11 mouse cellular contexts compared by ENCODE assay signal in the genomic region with DNA sequence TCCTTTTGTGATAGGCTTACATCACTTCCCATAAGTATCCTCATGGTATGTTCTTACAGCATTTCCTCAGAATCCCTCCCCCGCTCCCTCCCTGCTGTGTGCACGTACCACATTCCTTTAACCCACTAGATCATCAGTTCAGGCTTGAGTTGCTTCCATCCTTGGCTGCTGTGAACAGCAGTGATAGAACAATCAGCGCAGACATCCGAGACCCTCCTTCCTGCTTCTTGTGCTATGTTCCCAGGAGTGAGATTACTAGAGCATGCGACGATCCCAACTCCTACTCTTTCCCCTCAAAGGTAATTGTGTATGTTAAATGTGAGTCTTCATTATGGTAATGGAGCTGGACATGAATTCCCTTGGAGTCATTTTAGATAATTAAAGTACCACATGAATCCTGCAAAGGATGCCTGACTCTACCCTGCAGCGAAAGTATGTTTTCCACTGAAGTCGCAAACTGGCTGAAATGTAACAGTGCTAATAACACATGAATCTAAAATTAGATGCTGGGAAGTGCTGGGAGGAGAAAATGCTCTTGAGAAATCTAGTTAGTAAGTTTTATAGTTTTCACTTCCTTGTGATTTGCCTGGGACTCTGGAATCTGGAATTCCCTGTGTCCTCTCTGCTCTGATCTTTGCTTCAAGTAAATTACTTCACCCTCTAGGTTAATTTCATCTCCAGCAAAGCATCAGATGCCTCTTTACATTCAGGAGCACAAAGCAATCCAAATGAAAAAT. TPM values are rescaled to one million over a fixed set of nuclear protein-coding genes. Genes with fewer than 3 reads are reported as not detected.
A peak's percentile ranks its signal among the peaks of the same experiment; 100 is the strongest.
DNase-seq lines count a peak whose midpoint lies in the region; ATAC-seq and TF ChIP-seq lines count a peak whose summit lies in the region.
"Had no signal": no experiment of that assay in that cellular context is flagged by ENCODE, and none has a peak within 500 bp of the region (broad histone marks: within the 10 kb centered on the region; RNA-seq: fewer than 3 reads in every experiment).

No protein-coding gene starts in this region.

- peak overlapping the region; percentile 36 for H3K4me2 ChIP-seq in heart, embryonic 15.5 days
- H3K4me2 ChIP-seq in neural tube, embryonic 11.5 days (ENCODE audit: low read depth), result no peak overlapping the region
- H3K4me2 ChIP-seq in limb, embryonic 14.5 days (replicated peaks; ENCODE audit: low read depth, low read length, severe bottlenecking), result no peak overlapping the region

- TF ChIP-seq POLR2A in limb, embryonic 14.5 days (IDR thresholded peaks at IDR 0.05; ENCODE audit: borderline replicate concordance, extremely low read depth, insufficient read depth, insufficient read length), result no peak

- H3K36me3 ChIP-seq in heart, embryonic 15.5 days, result no peaks in the 10 kb centered on the region
- H3K36me3 ChIP-seq in neural tube, embryonic 11.5 days (ENCODE audit: control insufficient read depth, insufficient read depth, low read length), result no peaks in the 10 kb centered on the region
- no peaks in the 10 kb centered on the region for H3K36me3 ChIP-seq in limb, embryonic 14.5 days (ENCODE audit: control insufficient read depth, insufficient read depth, low read length)

- WGBS in heart, embryonic 15.5 days, result 36% methylated on average over 8 of the region's 8 CpGs
- WGBS in neural tube, embryonic 11.5 days, result 57% methylated on average over 8 of the region's 8 CpGs
- WGBS in limb, embryonic 14.5 days, result 46% methylated on average over 8 of the region's 8 CpGs

- peak overlapping the region; percentile 74 for H3K27ac ChIP-seq in heart, embryonic 15.5 days
- no peak overlapping the region for H3K27ac ChIP-seq in neural tube, embryonic 11.5 days (ENCODE audit: low read depth, low read length)
- no peak overlapping the region for H3K27ac ChIP-seq in limb, embryonic 14.5 days (replicated peaks; ENCODE audit: low read depth, low read length)
- H3K27ac ChIP-seq: left cerebral cortex, adult 2 months had no signal

- peaks cover 26% of the 10 kb centered on the region for H3K4me1 ChIP-seq in heart, embryonic 15.5 days (replicated peaks)
- H3K4me1 ChIP-seq in neural tube, embryonic 11.5 days (ENCODE audit: control insufficient read depth, insufficient read depth, low read length), result no peaks in the 10 kb centered on the region
- 0 out of 2 replicates have a peak, but pooled peaks cover 2% of the 10 kb centered on the region for H3K4me1 ChIP-seq in limb, embryonic 14.5 days (ENCODE audit: control insufficient read depth, insufficient read depth, low read length)

- H3K4me3 ChIP-seq in heart, embryonic 15.5 days, result 0 out of 2 replicates have a peak overlapping the region, but pooled peaks have one; percentile 3
- no peak overlapping the region for H3K4me3 ChIP-seq in neural tube, embryonic 11.5 days (ENCODE audit: low read depth, low read length)
- no peak overlapping the region for H3K4me3 ChIP-seq in limb, embryonic 14.5 days (replicated peaks; ENCODE audit: low read length)
- H3K4me3 ChIP-seq: left cerebral cortex, adult 2 months had no signal

- peak; percentile 64 for ATAC-seq in heart, embryonic 15.5 days (replicated peaks; ENCODE audit: insufficient number of reproducible peaks, insufficient read depth, low FRiP score, low read depth)
- no peak for ATAC-seq in neural tube, embryonic 11.5 days (ENCODE audit: insufficient read depth, low FRiP score, low TSS enrichment)
- ATAC-seq in limb, embryonic 14.5 days (ENCODE audit: low FRiP score, low read depth), result peak; percentile 53

- no peaks in the 10 kb centered on the region for H3K9me3 ChIP-seq in heart, embryonic 15.5 days (replicated peaks)
- H3K9me3 ChIP-seq in neural tube, embryonic 11.5 days (ENCODE audit: control insufficient read depth, low read length), result no peaks in the 10 kb centered on the region
- no peaks in the 10 kb centered on the region for H3K9me3 ChIP-seq in limb, embryonic 14.5 days (ENCODE audit: control insufficient read depth, low read length)

- H3K27me3 ChIP-seq in heart, embryonic 15.5 days, result no peaks in the 10 kb centered on the region
- no peaks in the 10 kb centered on the region for H3K27me3 ChIP-seq in neural tube, embryonic 11.5 days (ENCODE audit: control insufficient read depth, insufficient read depth, low read length)
- H3K27me3 ChIP-seq in limb, embryonic 14.5 days (ENCODE audit: control insufficient read depth, insufficient read depth, low read length), result no peaks in the 10 kb centered on the region
- H3K27me3 ChIP-seq: CH12.LX had no signal

- no peak overlapping the region for H3K9ac ChIP-seq in heart, embryonic 15.5 days
- H3K9ac ChIP-seq in neural tube, embryonic 11.5 days (ENCODE audit: low read length), result no peak overlapping the region
- H3K9ac ChIP-seq in limb, embryonic 14.5 days (ENCODE audit: low read depth, low read length, severe bottlenecking), result no peak overlapping the region

- DNase-seq in heart, adult 18-20 months, result no peak
- peak; percentile 19 for DNase-seq in neural tube, embryonic 11.5 days (ENCODE audit: low spot score)
- DNase-seq in neural tube, embryonic 10.5 days (ENCODE audit: extremely low spot score, low spot score), result no peak
- DNase-seq in limb, embryonic 14.5 days (ENCODE audit: low spot score), result peak; percentile 37
- no peak for DNase-seq in frontal cortex, adult 2 months (ENCODE audit: extremely low spot score in 1 of 2, low spot score in 1 of 2)
- no peak for DNase-seq in thymus, postnatal 14 days
- DNase-seq in layer of hippocampus, adult 9-11 months, result no peak
- DNase-seq: heart, postnatal 14 days had no signal

RNA-seq across cellular contexts. Expression of a gene that starts 13.6 kb away (rescaled TPM):
- 2.7 and 2.9 TPM in 2 replicates for polyA plus RNA-seq in heart, embryonic 15.5 days (2015; fragmentation: Nextera tagmentation; extraction: Ambion mirVana)
- total RNA-seq in heart, adult 18-20 months (2021), result 1 to 10 TPM; 6.0 to 9.7 TPM
- 2.6 TPM in 2 replicates for polyA plus RNA-seq in neural tube, embryonic 11.5 days (2014; fragmentation: Nextera tagmentation; extraction: Ambion mirVana)
- 3.4 and 4.1 TPM in 2 replicates for polyA plus RNA-seq in limb, embryonic 14.5 days (2012; rRNA removed)
- polyA plus RNA-seq in limb, embryonic 14.5 days (2014; fragmentation: Nextera tagmentation; extraction: Ambion mirVana), result 4.5 and 4.7 TPM in 2 replicates
- polyA plus RNA-seq in frontal cortex, adult 2 months (2012; rRNA removed), result 12.2 and 12.3 TPM in 2 replicates

Comparison
In these comparisons a context has a peak if more than half of its experiments do, and no peak if none do; other contexts are left out.
1. DNase-seq: peak in neural tube, embryonic 11.5 days (single experiment) and limb, embryonic 14.5 days (single experiment); none in heart, adult 18-20 months (0 of 2), neural tube, embryonic 10.5 days (single experiment), frontal cortex, adult 2 months (0 of 2), thymus, postnatal 14 days (single experiment) and layer of hippocampus, adult 9-11 months (single experiment).